Mouse (Mus musculus): Measurements from ENCODE around the gene Enc1. TPM values are rescaled to one million over a fixed set of nuclear protein-coding genes. Genes with fewer than 3 reads are reported as not detected.
A peak's percentile ranks its signal among the peaks of the same experiment; 100 is the strongest.
"Not testable (repeated sequence)": the region's sequence is repeated elsewhere in the genome, so short reads cannot be mapped to it uniquely, and the experiment has no call there.

The Enc1 gene
- polyA plus RNA-seq, 1 experiment from 2014 or later: 89.5 TPM

DNA sequence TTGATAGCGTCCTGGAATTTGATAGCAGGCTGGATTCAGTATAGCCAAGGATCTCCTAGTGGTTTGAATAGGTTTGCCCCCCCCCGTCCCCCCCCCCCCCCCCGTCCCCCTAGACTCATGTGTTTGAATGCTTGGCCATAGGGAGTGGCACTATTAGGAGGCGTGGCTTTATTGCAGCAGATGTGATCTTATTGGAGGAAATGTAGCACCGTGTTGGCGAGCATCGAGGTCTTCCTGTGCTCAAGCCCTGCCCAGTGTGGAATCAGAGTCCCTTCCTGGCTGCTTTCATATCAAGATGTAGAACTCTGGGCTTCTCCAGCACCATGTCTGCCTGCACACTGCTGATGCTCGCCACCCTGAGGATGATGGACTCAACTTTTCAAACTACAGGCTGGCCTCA, 20.6 kb downstream of the Enc1 start:
- H3K9ac ChIP-seq (ENCODE audit: low read length): no peak overlapping the region
- H3K36me3 ChIP-seq (ENCODE audit: control insufficient read depth, insufficient read depth, low read length): no peaks in the 10 kb centered on the region
- no peak overlapping the region for H3K4me3 ChIP-seq (ENCODE audit: low read depth, low read length)
- peak; percentile 35; the same call in 1 of the 2 replicates for ATAC-seq
- DNase-seq (ENCODE audit: low spot score): no peak
- no peaks in the 10 kb centered on the region for H3K9me3 ChIP-seq (replicated peaks; ENCODE audit: control insufficient read depth, low read length)
- 51% methylated on average over 8 of the region's 8 CpGs for WGBS
- H3K27me3 ChIP-seq (replicated peaks; ENCODE audit: control insufficient read depth, insufficient read depth, low read length): no peaks in the 10 kb centered on the region
- peaks cover 22% of the 10 kb centered on the region for H3K4me1 ChIP-seq (ENCODE audit: control insufficient read depth, insufficient read depth, low read length)
- H3K27ac ChIP-seq (ENCODE audit: low read depth, low read length): no peak overlapping the region
- no peak overlapping the region for H3K4me2 ChIP-seq (ENCODE audit: low read length)

DNA sequence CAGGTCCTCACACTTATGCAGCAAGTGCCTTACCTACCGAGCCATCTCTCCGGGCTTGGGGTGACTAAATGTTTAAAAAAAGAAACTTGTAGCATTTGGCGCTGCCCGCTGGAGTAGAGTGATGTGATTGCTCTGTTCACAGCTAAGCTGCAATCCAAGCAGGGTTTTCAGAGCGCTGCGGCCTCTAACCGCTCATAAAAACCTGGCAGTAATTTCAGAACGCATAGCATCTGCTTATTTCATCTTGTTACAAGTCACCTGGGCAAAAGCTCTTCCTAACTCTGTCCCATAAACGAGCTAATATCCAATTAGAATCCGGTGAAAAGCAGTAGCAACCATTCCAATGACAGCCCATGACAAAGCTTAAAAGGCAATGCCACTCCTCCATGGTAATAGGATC, 21.8 kb downstream of the Enc1 start:
- H3K27ac ChIP-seq (ENCODE audit: low read depth, low read length): no peak overlapping the region
- H3K36me3 ChIP-seq (ENCODE audit: control insufficient read depth, insufficient read depth, low read length): no peaks in the 10 kb centered on the region
- no peak overlapping the region for H3K4me3 ChIP-seq (ENCODE audit: low read depth, low read length)
- no peak overlapping the region for H3K4me2 ChIP-seq (ENCODE audit: low read length)
- no peaks in the 10 kb centered on the region for H3K27me3 ChIP-seq (replicated peaks; ENCODE audit: control insufficient read depth, insufficient read depth, low read length)
- no peak overlapping the region for H3K9ac ChIP-seq (ENCODE audit: low read length)
- DNase-seq (ENCODE audit: low spot score) (no peak), ATAC-seq (no peak)
- peaks cover 15% of the 10 kb centered on the region for H3K4me1 ChIP-seq (ENCODE audit: control insufficient read depth, insufficient read depth, low read length)
- no peaks in the 10 kb centered on the region for H3K9me3 ChIP-seq (replicated peaks; ENCODE audit: control insufficient read depth, low read length)
- 70% methylated on average over 10 of the region's 10 CpGs for WGBS

DNA sequence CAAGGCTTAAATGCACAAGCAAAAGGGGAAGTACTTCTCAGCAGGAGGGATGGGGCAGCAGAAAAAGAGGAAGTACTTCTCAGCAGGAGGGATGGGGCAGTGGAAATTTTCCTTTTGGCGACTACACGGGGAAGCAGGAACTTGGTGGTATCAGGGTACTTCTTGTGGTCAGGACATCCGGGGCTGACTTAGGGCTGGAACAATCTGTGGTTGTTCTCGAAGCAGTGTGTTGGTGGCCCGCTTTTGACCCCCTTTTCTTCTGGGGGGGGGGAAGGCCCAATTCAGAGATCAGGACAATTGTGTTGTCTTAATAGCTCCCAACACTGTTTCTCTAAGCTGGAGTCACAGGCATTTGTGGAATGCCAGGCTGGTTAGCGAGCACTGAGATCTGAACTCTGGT, 24.6 kb downstream of the Enc1 start:
- H3K4me3 ChIP-seq (ENCODE audit: low read depth, low read length); H3K9me3 ChIP-seq (replicated peaks; ENCODE audit: control insufficient read depth, low read length); DNase-seq (ENCODE audit: low spot score); H3K4me2 ChIP-seq (ENCODE audit: low read length); H3K4me1 ChIP-seq (ENCODE audit: control insufficient read depth, insufficient read depth, low read length); H3K27ac ChIP-seq (ENCODE audit: low read depth, low read length); ATAC-seq; H3K9ac ChIP-seq (ENCODE audit: low read length); H3K36me3 ChIP-seq (ENCODE audit: control insufficient read depth, insufficient read depth, low read length); H3K27me3 ChIP-seq (replicated peaks; ENCODE audit: control insufficient read depth, insufficient read depth, low read length): not testable (repeated sequence)
- 83% methylated on average over 6 of the region's 6 CpGs for WGBS

DNA sequence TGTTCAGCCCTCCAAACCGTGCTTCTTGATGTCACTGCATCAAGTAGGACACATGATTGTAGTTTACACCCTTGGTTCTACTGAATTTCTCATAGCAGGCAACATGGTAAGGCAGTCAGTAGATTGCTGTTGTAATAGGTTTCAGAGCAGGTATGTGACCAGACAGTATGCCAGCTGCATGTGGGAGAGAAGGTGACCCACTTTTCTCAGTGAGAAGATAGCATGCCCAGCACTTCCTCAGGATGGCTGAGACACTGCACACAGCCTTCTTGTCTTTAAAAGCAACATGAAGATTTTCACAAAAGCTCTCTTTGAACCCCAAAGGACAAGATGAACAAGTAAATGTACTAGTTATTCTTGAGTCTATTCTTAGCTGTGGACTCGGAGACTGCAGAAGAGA, 29.8 kb downstream of the Enc1 start:
- Histone ChIP-seq H3K4me3 (ENCODE audit: low read depth, low read length) (no peak overlapping the region), H3K27ac (ENCODE audit: low read depth, low read length) (no peak overlapping the region), H3K4me1 (ENCODE audit: control insufficient read depth, insufficient read depth, low read length) (no peaks in the 10 kb centered on the region), H3K27me3 (replicated peaks; ENCODE audit: control insufficient read depth, insufficient read depth, low read length) (no peaks in the 10 kb centered on the region), H3K4me2 (ENCODE audit: low read length) (no peak overlapping the region), H3K9ac (ENCODE audit: low read length) (no peak overlapping the region), H3K36me3 (ENCODE audit: control insufficient read depth, insufficient read depth, low read length) (no peaks in the 10 kb centered on the region), H3K9me3 (replicated peaks; ENCODE audit: control insufficient read depth, low read length) (no peaks in the 10 kb centered on the region)
- WGBS: 86% methylated on average over 2 of the region's 2 CpGs
- ATAC-seq: no peak
- no peak for DNase-seq (ENCODE audit: low spot score)

DNA sequence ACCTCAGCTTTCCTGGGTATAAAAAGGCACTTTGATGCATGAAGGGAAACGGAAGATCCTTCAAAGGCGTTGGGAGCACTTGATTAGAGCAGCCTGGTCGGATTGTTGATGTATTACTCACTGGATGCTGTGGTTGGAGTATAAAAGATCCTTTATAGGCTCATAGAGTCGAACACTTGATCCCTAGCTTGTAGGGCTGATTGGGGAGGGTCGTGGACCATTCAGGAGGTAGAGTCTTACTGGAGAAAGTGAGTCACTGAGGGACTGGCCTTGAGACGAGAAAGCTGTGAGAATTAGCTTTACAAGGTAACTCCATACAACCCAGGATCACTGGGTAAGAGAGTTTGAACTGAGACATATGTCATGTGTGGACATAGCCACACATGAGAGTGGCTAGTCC, 30.7 kb downstream of the Enc1 start:
- ATAC-seq (no peak), DNase-seq (ENCODE audit: low spot score) (no peak)
- Histone ChIP-seq H3K9ac (ENCODE audit: low read length) (no peak overlapping the region), H3K4me2 (ENCODE audit: low read length) (no peak overlapping the region), H3K36me3 (ENCODE audit: control insufficient read depth, insufficient read depth, low read length) (no peaks in the 10 kb centered on the region), H3K27ac (ENCODE audit: low read depth, low read length) (no peak overlapping the region), H3K4me1 (ENCODE audit: control insufficient read depth, insufficient read depth, low read length) (peaks cover 3% of the 10 kb centered on the region), H3K9me3 (replicated peaks; ENCODE audit: control insufficient read depth, low read length) (no peaks in the 10 kb centered on the region), H3K27me3 (replicated peaks; ENCODE audit: control insufficient read depth, insufficient read depth, low read length) (no peaks in the 10 kb centered on the region), H3K4me3 (ENCODE audit: low read depth, low read length) (no peak overlapping the region)
- WGBS: 75% methylated on average over 6 of the region's 6 CpGs

GRCm38 (mm10) chr13:97274757-97275156, 33.9 kb downstream of the Enc1 start:
- DNase-seq (ENCODE audit: low spot score): no peak
- Histone ChIP-seq H3K36me3 (ENCODE audit: control insufficient read depth, insufficient read depth, low read length) (no peaks in the 10 kb centered on the region), H3K4me2 (ENCODE audit: low read length) (no peak overlapping the region), H3K27me3 (replicated peaks; ENCODE audit: control insufficient read depth, insufficient read depth, low read length) (no peaks in the 10 kb centered on the region), H3K27ac (ENCODE audit: low read depth, low read length) (no peak overlapping the region), H3K4me3 (ENCODE audit: low read depth, low read length) (no peak overlapping the region), H3K9me3 (replicated peaks; ENCODE audit: control insufficient read depth, low read length) (no peaks in the 10 kb centered on the region), H3K9ac (ENCODE audit: low read length) (no peak overlapping the region), H3K4me1 (ENCODE audit: control insufficient read depth, insufficient read depth, low read length) (peaks cover 5% of the 10 kb centered on the region)
- 87% methylated on average over 3 of the region's 3 CpGs for WGBS
- ATAC-seq: no peak

DNA sequence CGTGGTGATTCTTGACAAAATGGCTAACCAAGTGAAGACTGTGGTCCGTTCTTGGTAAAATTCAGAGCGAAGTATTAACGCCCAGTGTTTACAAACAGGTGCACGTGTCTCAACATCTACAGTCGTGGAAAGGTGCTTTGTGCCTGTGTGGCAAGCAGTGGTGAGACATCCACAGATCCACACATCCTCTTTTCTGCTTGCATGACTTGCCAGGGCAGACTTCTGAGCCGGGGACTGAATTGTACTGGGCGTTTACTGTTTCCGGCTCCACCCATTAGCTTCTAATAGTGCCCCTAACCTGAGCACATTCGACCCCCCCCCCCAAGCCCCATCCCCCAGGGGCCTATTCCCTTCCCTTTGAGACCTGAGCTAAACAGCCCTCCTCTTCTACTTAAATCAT, 34.6 kb downstream of the Enc1 start:
- ATAC-seq (no peak), DNase-seq (ENCODE audit: low spot score) (no peak)
- H3K9me3 ChIP-seq (replicated peaks; ENCODE audit: control insufficient read depth, low read length): no peaks in the 10 kb centered on the region
- no peak overlapping the region for H3K4me3 ChIP-seq (ENCODE audit: low read depth, low read length)
- H3K36me3 ChIP-seq (ENCODE audit: control insufficient read depth, insufficient read depth, low read length): no peaks in the 10 kb centered on the region
- H3K4me1 ChIP-seq (ENCODE audit: control insufficient read depth, insufficient read depth, low read length): peaks cover 5% of the 10 kb centered on the region
- H3K9ac ChIP-seq (ENCODE audit: low read length): no peak overlapping the region
- H3K27ac ChIP-seq (ENCODE audit: low read depth, low read length): no peak overlapping the region
- 85% methylated on average over 10 of the region's 10 CpGs for WGBS
- H3K4me2 ChIP-seq (ENCODE audit: low read length): no peak overlapping the region
- H3K27me3 ChIP-seq (replicated peaks; ENCODE audit: control insufficient read depth, insufficient read depth, low read length): no peaks in the 10 kb centered on the region

DNA sequence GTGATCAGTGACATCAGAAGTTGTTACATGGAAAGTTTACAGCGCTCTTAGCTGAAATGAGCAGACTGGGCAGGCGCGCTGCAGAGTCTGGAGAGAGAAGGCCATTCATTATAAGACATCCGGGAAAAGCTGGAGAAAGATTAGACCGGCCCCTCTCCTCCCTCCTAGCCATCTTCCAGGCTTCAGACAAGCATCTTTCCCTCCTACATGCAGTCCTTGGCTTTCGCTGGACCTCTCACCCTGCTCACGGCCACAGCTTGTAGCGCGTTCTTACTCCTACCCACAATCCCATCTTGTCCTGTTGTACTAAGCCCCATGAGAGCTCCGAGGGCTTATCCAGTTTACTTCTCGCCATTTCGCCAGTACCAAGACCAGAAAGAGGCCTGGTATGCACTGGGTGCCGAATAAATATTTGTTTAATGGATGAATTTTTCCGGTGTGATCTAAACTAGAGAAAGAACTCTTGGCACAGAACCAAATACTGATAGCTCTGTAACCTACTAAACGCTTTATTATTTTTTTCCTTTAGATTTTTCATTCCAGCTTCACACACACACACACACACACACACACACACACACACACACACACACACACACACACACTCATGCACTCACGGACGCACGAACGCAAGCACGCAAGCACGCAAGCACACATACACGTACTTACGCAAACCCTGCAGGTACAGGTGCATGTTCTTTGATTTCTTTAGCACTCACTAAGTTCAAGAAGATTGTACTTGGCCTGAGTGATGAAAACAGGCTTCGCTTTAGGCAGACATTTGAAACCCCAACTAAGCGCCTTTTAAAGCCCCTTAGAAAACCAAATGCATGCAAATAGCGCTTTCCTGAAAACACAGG, 41.4 kb downstream of the Enc1 start:
- Histone ChIP-seq H3K4me2 (ENCODE audit: low read length) (peak overlapping the region; percentile 34), H3K4me3 (ENCODE audit: low read depth, low read length) (0 out of 2 replicates have a peak overlapping the region, but pooled peaks have one; percentile 11), H3K9ac (ENCODE audit: low read length) (peak overlapping the region; percentile 30), H3K27me3 (replicated peaks; ENCODE audit: control insufficient read depth, insufficient read depth, low read length) (peaks cover 4% of the 10 kb centered on the region; the same call in 1 of the 2 replicates), H3K36me3 (ENCODE audit: control insufficient read depth, insufficient read depth, low read length) (no peaks in the 10 kb centered on the region), H3K4me1 (ENCODE audit: control insufficient read depth, insufficient read depth, low read length) (peaks cover 14% of the 10 kb centered on the region), H3K27ac (ENCODE audit: low read depth, low read length) (no peak overlapping the region), H3K9me3 (replicated peaks; ENCODE audit: control insufficient read depth, low read length) (no peaks in the 10 kb centered on the region)
- no peak for ATAC-seq
- 22% methylated on average over 26 of the region's 26 CpGs for whole genome bisulfite sequencing
- DNase-seq (ENCODE audit: low spot score): peak; percentile 37

- no peak for ATAC-seq
- no peak overlapping the region for H3K9ac ChIP-seq (ENCODE audit: low read length)
- WGBS: 7% methylated on average over 9 of the region's 9 CpGs
- peak overlapping the region; percentile 34; the same call in 1 of the 2 replicates for H3K4me2 ChIP-seq (ENCODE audit: low read length)
- H3K36me3 ChIP-seq (ENCODE audit: control insufficient read depth, insufficient read depth, low read length): no peaks in the 10 kb centered on the region
- no peak for DNase-seq (ENCODE audit: low spot score)
- H3K4me3 ChIP-seq (ENCODE audit: low read depth, low read length): no peak overlapping the region
- peaks cover 4% of the 10 kb centered on the region; the same call in 1 of the 2 replicates for H3K27me3 ChIP-seq (replicated peaks; ENCODE audit: control insufficient read depth, insufficient read depth, low read length)
- no peak overlapping the region for H3K27ac ChIP-seq (ENCODE audit: low read depth, low read length)
- H3K9me3 ChIP-seq (replicated peaks; ENCODE audit: control insufficient read depth, low read length): no peaks in the 10 kb centered on the region
- H3K4me1 ChIP-seq (ENCODE audit: control insufficient read depth, insufficient read depth, low read length): peaks cover 14% of the 10 kb centered on the region
Observed at GRCm38 (mm10) chr13:97282911-97283281, 42.0 kb downstream of the Enc1 start.
